Mouse (Mus musculus) forebrain, embryonic 10.5 days (tissue): ENCODE measurements around the gene Homez. TPM values are rescaled to one million over a fixed set of nuclear protein-coding genes. Genes with fewer than 3 reads are reported as not detected.
A peak's percentile ranks its signal among the peaks of the same experiment; 100 is the strongest.

Experiments
- DNase-seq: peaks from one replicate; pipeline ENCODE4 v3.0.0-alpha.2; 2017; ENCODE audit warnings: low spot score; ENCODE audit errors: extremely low spot score
- H3K27ac ChIP-seq: fragments of 300-500 bp; sonication (generic); 2 replicates; pipeline ENCODE4 v1.5.1; 2016; ENCODE audit warnings: mild to moderate bottlenecking
- H3K27me3 ChIP-seq: fragments of 300-500 bp; sonication (generic); 2 replicates; pipeline ENCODE4 v1.6.1; 2016; ENCODE audit warnings: mild to moderate bottlenecking; ENCODE audit not compliant: poor library complexity, severe bottlenecking
- H3K36me3 ChIP-seq: fragments of 300-500 bp; sonication (generic); replicated peaks from 2 replicates; pipeline ENCODE4 v1.6.1; 2016; ENCODE audit warnings: mild to moderate bottlenecking, moderate library complexity
- H3K4me1 ChIP-seq: fragments of 300-500 bp; sonication (generic); 2 replicates; pipeline ENCODE4 v1.6.1; 2016
- H3K4me3 ChIP-seq: fragments of 300-500 bp; sonication (generic); 2 replicates; pipeline ENCODE4 v1.5.1; 2016; ENCODE audit warnings: mild to moderate bottlenecking, moderate library complexity
- H3K9me3 ChIP-seq: fragments of 300-500 bp; sonication (generic); 2 replicates; pipeline ENCODE4 v1.6.1; 2016; ENCODE audit warnings: mild to moderate bottlenecking, moderate library complexity
- WGBS: fragments of 180-500 bp; shearing (Covaris S2); methylation state at CpG from one replicate; pipeline ENCODE4 v1.1.7; 2016; 5-methylcytosine and 5-hydroxymethylcytosine counted together
- polyA plus RNA-seq: library from polyadenylated mRNA; unstranded; fragments of >200 nt; fragmentation: Nextera tagmentation; extraction: Ambion mirVana; gene quantifications from 2 replicates; pipeline ENCODE4 v1.2.1, GENCODE M21; 2016

Gene Homez
- 24.0 and 29.5 TPM in 2 replicates for polyA plus RNA-seq

DNA sequence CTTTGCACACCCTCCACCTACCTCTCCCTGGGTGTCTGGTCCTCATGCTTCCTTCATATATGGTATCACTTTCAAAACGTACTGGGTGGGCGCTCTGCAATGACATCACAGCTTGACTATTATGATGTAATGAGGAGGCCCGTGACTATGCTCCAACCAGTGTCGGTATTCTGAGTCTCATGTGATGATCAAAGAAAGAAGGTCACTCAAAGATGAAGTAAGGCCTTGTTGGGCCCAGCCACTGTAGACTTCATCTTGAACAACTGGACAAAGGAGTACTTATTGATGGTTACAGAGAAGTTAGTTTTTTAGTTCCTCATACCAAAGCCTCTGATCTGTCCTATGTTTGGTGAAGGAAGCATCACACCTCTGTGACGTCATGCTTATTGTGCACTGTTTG is at the start of gene Homez:
Gene Homez (minus strand): TSS at position 101 of the 400 bp plus-strand sequence.
- WGBS, result 93% methylated on average over 5 of the region's 5 CpGs
- Histone ChIP-seq H3K36me3 (no peaks in the 10 kb centered on the region), H3K4me1 (peaks cover 6% of the 10 kb centered on the region), H3K4me3 (no peak within 1 kb of the TSS), H3K27ac (no peak within 1 kb of the TSS), H3K27me3 (peaks cover 9% of the 10 kb centered on the region; the same call in 1 of the 2 replicates), H3K9me3 (no peaks in the 10 kb centered on the region)
- DNase-seq, result no peak

DNA sequence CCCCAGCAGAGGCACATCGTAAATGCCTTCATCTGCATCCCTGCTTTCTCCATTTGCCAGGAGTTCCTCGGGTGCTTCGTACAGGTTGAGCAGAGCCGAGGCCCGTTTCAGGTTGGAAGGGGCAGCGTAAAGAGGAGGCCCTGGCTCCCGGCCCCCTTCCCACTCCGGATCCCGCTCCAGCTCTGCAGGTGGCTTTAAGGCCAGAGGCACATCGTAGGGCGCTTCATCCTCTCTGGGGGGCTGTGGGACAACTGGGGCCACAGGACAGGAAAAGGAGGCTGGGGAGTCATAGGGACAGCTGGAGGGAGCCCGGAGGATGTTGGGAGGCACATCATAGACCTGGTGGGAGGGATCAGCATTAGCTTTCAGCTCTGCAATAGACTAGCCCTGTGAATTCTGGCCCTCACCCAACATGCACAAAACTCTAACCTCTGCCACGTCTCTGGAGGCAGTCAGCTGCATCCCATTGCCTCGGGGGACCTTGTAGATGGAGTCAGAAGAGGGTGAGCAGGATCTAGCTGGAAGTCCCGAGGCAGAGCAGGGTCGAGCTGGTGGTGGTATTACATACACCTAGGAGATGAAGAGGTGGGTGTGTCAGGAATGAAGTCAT is 49.4 kb upstream of the Homez start:
- peaks cover 24% of the 10 kb centered on the region for H3K9me3 ChIP-seq
- 96% methylated on average over 16 of the region's 16 CpGs for WGBS
- no peak overlapping the region for H3K4me3 ChIP-seq
- peaks cover 22% of the 10 kb centered on the region for H3K4me1 ChIP-seq
- no peak overlapping the region for H3K27ac ChIP-seq
- H3K27me3 ChIP-seq, result no peaks in the 10 kb centered on the region
- no peak for DNase-seq
- peaks cover 87% of the 10 kb centered on the region for H3K36me3 ChIP-seq

DNA sequence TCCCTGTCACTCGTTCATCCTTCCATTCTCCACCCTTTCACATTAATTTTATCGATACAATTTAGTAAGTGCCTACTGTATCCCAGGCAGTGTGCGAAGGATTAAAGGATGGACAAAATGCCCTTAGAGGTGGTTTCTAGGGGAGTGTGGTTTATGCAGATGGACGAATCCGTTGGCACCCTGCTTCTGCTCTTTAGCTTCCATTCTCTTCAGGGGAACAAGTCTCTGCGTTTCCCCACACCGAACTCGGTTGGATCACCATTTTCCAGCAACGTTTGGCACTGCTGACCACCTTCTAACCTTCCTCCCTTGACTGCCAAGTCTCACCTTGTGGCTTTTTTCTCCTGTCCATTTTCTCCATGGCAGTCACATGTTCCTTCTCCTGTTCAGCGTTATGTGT is 42.6 kb upstream of the Homez start:
- no peak for DNase-seq
- Histone ChIP-seq H3K36me3 (peaks cover 69% of the 10 kb centered on the region), H3K9me3 (no peaks in the 10 kb centered on the region), H3K27ac (peak overlapping the region; percentile 94), H3K4me3 (peak overlapping the region; percentile 94), H3K4me1 (peaks cover 30% of the 10 kb centered on the region), H3K27me3 (no peaks in the 10 kb centered on the region; the same call in 1 of the 2 replicates)
- 21% methylated on average over 10 of the region's 10 CpGs for WGBS

DNA sequence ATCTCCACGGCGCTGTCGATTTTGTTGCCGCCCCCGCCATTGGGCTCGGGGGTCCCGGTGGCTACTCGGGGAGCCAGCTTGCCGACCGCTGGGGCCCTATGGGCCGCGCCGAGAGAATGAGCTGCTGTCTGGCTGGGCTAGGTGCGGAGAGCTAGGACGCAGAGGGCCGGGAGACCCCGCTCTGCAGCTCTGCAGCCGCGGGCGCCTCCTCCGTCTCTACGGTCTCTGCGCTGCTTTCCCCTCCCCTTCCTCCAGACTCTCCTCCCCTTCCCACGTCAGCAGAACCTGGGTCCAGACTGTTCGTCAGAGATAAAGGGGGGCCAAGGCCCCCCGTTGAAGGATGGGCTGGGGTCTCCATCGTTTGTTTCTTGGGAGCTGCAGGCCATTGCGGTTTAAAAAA is 42.1 kb upstream of the Homez start, which contains the start of gene Slc22a17:
Gene Slc22a17 (minus strand): TSS at position 247 of the 400 bp plus-strand sequence.
- H3K36me3 ChIP-seq, result peaks cover 69% of the 10 kb centered on the region
- WGBS, result under 1% methylated on average over 28 of the region's 28 CpGs
- peak within 1 kb of the TSS; percentile 94 for H3K27ac ChIP-seq
- H3K27me3 ChIP-seq, result no peaks in the 10 kb centered on the region; the same call in 1 of the 2 replicates
- peak within 1 kb of the TSS; percentile 94 for H3K4me3 ChIP-seq
- peaks cover 32% of the 10 kb centered on the region for H3K4me1 ChIP-seq
- DNase-seq, result peak; percentile 78
- no peaks in the 10 kb centered on the region for H3K9me3 ChIP-seq

DNA sequence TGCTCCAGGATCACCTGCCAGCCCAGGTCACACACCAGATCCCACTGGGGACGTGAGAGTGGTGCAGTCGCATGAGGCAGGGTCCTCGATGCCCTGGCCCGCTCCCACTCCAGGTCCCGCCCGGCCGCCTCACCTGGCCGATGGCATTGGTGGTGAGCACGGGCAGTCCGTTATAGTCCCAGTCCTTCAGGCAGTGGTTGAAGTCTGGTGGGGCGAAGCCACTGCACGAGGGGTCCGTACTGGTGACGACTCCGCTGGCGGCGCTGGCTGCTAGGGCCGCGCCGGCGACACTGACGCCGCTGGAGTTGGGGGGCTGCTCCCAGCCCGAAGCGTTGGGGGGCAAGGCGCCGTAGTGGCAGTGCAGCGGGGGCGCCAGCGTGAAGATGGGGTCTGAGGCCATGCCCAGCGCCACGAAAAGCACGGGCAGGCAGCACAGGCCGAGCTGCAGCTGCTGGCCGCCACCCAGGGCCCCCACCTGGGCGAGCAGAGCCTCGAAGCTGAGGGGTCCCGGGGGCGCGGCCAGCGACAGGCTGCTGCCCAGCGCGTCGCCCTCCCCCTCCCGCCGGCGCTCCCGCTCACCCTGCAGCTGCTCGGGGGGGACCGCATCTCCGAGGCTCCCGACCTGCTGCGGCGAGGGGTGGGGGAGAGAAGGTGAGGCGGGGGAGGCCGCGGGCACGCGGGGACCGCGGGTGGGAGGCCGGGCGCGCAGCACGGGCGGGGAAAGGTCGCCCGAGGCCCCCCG is 41.5 kb upstream of the Homez start:
- no peak for DNase-seq
- Histone ChIP-seq H3K27ac (peak overlapping the region; percentile 94), H3K36me3 (peaks cover 69% of the 10 kb centered on the region), H3K4me1 (peaks cover 38% of the 10 kb centered on the region), H3K9me3 (no peaks in the 10 kb centered on the region), H3K4me3 (peak overlapping the region; percentile 94), H3K27me3 (no peaks in the 10 kb centered on the region; the same call in 1 of the 2 replicates)
- 3% methylated on average over 66 of the region's 69 CpGs for WGBS

DNA sequence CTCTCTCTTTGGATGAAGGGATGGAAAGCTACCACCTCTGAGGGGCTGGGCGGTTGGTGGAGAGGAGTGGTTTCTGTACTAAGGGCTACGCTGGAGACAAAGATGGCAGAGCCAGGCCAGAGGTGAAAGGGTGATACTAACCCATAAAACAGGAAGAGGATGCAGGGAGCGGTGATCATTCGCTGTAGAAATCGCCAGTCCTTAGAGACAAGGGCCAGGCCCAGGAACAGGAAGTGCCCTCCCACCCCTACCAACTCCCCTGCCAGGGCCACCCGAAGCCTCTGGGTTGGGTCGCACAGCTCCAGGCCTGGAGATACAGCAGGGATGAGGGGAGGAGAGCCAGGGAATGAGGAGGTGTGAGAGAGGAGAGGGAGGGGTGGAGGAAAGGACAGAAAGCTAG is 37.9 kb upstream of the Homez start:
- peaks cover 78% of the 10 kb centered on the region for H3K36me3 ChIP-seq
- no peak overlapping the region for H3K4me3 ChIP-seq
- H3K27me3 ChIP-seq, result no peaks in the 10 kb centered on the region; the same call in 1 of the 2 replicates
- no peaks in the 10 kb centered on the region for H3K9me3 ChIP-seq
- WGBS, result 88% methylated on average over 7 of the region's 7 CpGs
- DNase-seq, result no peak
- H3K4me1 ChIP-seq, result peaks cover 43% of the 10 kb centered on the region
- no peak overlapping the region for H3K27ac ChIP-seq

DNA sequence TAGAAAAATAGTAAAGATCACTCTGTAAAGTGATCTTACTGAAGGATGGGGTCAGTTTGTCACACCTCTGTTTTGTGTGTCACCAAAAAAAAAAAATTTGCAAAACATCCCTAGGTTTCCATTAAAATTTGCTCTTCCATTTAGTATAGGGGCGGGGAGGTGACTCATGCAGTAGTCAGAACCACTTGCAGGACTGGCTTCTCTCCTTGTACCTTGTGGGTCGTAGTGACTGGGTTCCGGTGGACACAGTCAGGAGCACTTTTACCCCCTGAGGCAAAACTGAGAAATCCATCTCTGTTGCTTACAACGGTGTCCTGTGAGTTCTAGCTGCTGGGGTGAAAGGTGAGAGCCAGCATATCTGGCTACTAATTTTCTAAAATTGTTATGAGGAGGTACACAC is 32.9 kb upstream of the Homez start:
- H3K27me3 ChIP-seq, result no peaks in the 10 kb centered on the region
- H3K36me3 ChIP-seq, result peaks cover 61% of the 10 kb centered on the region
- no peak overlapping the region for H3K4me3 ChIP-seq
- no peak overlapping the region for H3K27ac ChIP-seq
- no peak for DNase-seq
- H3K9me3 ChIP-seq, result no peaks in the 10 kb centered on the region
- WGBS, result 91% methylated on average over 4 of the region's 4 CpGs
- H3K4me1 ChIP-seq, result peaks cover 14% of the 10 kb centered on the region

DNA sequence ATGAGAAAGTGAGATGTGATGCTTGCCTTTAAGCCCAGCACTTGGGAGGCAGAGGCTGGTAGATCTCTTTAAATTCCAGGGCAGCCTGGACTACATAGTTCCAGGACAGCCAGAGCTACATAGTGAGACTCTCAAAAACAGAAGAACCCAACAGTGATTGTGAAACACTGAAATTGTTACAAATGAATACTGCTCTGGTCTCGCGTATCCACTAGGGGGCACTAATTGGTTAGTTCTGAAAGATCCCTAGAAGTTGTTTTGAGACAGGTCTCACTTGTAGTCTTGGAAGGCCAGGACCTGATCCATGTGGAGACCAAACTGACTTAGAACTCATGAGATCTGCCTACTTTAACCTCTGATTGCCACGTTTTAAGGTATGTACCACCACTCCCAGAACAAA is 29.6 kb upstream of the Homez start:
- WGBS, result 1% methylated on average over 3 of the region's 3 CpGs
- peaks cover 62% of the 10 kb centered on the region for H3K36me3 ChIP-seq
- peak; percentile 71 for DNase-seq
- no peak overlapping the region for H3K27ac ChIP-seq
- no peak overlapping the region for H3K4me3 ChIP-seq
- H3K9me3 ChIP-seq, result no peaks in the 10 kb centered on the region
- no peaks in the 10 kb centered on the region for H3K27me3 ChIP-seq
- peaks cover 14% of the 10 kb centered on the region for H3K4me1 ChIP-seq

DNA sequence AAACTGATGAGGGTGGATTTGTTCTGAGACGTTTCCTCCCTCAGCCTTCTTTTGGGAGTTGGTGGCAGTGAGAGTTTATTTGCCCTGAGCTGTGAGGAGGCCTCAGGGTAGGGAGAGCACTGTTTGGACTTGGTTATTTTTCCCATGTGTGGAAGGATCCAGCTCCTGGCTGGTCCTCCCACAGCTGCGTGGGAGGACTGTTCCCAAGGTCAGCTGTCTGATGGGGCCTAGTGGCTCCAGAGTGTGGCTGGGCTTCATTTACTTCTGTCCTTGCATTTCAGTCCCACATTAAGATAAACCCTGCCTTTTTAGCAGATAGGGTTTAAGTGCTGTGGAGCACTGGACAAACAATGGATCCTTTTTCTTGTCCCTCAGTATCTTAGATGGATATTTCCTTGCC is 26.7 kb upstream of the Homez start:
- no peak for DNase-seq
- Histone ChIP-seq H3K4me1 (peaks cover 26% of the 10 kb centered on the region), H3K4me3 (no peak overlapping the region; the same call in 1 of the 2 replicates), H3K36me3 (peaks cover 40% of the 10 kb centered on the region), H3K27ac (no peak overlapping the region), H3K9me3 (no peaks in the 10 kb centered on the region), H3K27me3 (no peaks in the 10 kb centered on the region)
- 80% methylated on average over 2 of the region's 2 CpGs for WGBS

DNA sequence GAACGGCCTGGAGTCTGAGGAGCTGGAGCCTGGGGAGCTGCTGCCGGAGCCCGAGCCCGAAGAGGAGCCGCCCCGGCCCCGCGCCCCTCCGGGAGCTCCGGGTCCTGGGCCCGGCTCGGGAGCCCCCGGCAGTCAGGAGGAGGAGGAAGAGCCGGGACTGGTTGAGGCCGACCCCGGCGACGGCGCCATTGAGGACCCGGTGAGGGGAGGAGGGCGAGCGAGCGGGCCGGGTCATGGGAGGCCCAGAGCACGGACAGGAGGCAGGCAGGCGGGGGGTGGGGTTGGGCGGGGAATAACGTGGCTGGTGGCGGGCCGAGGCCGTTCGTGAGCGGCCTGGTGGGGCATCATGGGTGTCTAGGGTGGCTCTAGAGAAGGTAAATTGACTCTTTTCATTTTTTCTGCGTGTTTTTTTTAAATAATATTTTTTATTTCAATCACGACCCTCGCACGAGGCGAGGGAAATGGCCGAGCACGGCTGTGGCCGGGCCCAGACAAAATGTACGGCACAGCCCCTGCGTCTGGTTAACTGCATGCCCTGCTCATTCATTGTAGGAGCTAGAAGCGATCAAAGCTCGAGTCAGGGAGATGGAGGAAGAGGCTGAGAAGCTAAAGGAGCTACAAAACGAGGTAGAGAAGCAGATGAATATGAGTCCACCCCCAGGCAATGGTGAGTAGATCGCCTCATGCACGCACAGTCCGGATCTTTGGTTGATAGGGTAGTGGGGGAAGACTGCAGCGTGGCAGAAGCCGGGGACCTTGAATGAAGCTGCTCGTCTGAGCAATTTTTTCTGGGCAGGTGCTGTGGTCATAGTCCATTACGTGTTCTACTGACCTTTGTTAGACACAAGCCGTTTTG is 23.8 kb upstream of the Homez start:
- peak overlapping the region; percentile 87 for H3K4me3 ChIP-seq
- no peaks in the 10 kb centered on the region for H3K27me3 ChIP-seq
- WGBS, result under 1% methylated on average over 53 of the region's 54 CpGs
- H3K9me3 ChIP-seq, result no peaks in the 10 kb centered on the region
- H3K36me3 ChIP-seq, result peaks cover 40% of the 10 kb centered on the region
- H3K4me1 ChIP-seq, result peaks cover 26% of the 10 kb centered on the region
- peak overlapping the region; percentile 98 for H3K27ac ChIP-seq
- DNase-seq, result peak; percentile 64

DNA sequence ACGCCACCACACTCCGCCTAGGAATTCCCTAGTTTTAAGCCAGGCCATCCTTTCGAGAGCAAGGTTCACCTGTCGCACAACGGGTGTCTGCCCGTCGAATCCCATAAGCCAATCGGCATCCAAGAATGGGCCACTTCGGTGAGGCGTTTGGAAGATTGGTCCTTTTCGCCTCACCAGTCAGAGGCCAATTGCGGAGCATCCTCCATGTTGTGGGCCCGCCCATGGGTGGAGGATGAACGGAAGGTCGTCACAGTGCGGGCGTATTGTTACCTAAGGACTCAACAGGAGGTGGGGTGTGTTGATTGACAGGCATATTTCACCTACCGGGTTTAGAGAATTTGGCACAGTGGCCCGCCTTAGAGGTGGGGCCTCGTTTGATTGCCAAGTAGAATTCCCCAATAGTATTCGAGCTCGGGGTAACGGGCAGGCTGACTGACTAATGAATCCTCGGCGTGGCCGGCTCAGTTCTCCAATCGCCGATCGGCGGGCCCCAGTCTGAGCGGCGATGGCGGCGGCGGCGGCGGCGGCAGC is 23.0 kb upstream of the Homez start:
- Histone ChIP-seq H3K9me3 (no peaks in the 10 kb centered on the region), H3K36me3 (peaks cover 35% of the 10 kb centered on the region), H3K27ac (peak overlapping the region; percentile 98), H3K27me3 (no peaks in the 10 kb centered on the region), H3K4me1 (peaks cover 26% of the 10 kb centered on the region), H3K4me3 (peak overlapping the region; percentile 87)
- WGBS, result under 1% methylated on average over 38 of the region's 38 CpGs
- peak; percentile 96 for DNase-seq

DNA sequence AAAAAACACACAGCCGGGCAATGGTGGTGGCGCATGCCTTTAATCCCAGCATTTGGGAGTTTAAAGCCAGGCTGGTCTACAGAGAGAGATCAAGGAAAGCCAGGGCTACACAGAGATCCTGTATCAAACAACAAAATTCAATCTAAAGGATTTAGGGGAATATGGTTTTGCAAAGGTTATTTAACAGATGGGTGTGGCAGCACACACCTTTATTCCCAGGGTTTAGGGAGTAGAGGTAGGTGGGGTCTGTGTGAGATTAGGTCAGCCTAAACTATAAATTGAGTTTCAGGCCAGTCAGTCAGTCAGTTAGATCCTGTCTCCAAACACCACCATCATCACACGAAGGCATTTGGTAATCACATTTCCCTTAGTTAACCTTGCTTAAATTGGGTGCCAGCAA is 21.4 kb upstream of the Homez start, which contains the start of gene Pabpn1:
Gene Pabpn1 (plus strand): TSS at position 301 of the 400 bp plus-strand sequence.
- Histone ChIP-seq H3K9me3 (no peaks in the 10 kb centered on the region), H3K27me3 (no peaks in the 10 kb centered on the region), H3K4me3 (peak within 1 kb of the TSS; percentile 87), H3K4me1 (peaks cover 23% of the 10 kb centered on the region), H3K36me3 (peaks cover 20% of the 10 kb centered on the region), H3K27ac (peak within 1 kb of the TSS; percentile 98)
- no peak for DNase-seq
- WGBS, result 92% methylated on average over 3 of the region's 3 CpGs
